Mouse (Mus musculus): ENCODE results near the gene Arid4a. TPM values are rescaled to one million over a fixed set of nuclear protein-coding genes. Genes with fewer than 3 reads are reported as not detected.
"Not testable (repeated sequence)": the region's sequence is repeated elsewhere in the genome, so short reads cannot be mapped to it uniquely, and the experiment has no call there.

Gene Arid4a
- polyA plus RNA-seq, 1 experiment from 2014 or later, result 44.7 TPM

DNA sequence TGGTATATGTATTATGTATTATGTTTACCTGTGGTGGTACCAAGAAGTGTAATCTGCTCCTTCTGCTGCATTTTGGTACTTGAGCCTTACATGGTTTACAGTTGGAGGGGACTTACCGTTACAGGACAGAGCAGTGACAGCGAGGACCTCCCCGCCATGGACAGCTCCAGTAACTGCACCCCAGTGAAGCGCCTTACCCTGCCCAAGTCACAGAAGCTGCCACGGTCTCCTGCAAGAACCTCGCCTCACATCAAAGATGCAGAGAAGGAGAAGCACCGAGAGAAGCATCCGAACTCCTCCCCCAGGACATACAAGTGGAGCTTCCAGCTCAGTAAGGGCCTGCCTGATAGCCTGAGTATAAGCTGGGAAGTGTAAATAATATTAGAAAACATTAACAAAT, 70.5 kb downstream of the Arid4a start:
- peaks cover 27% of the 10 kb centered on the region for H3K36me3 ChIP-seq (ENCODE audit: control insufficient read depth, insufficient read depth, low read length)
- no peak overlapping the region for H3K4me2 ChIP-seq (ENCODE audit: low read length)
- DNase-seq (no peak), ATAC-seq (ENCODE audit: low FRiP score, low TSS enrichment) (no peak)
- H3K9ac ChIP-seq (replicated peaks; ENCODE audit: low read length), result no peak overlapping the region
- no peaks in the 10 kb centered on the region for H3K4me1 ChIP-seq (ENCODE audit: control insufficient read depth, insufficient read depth, low read length)
- no peaks in the 10 kb centered on the region for H3K9me3 ChIP-seq (ENCODE audit: control insufficient read depth, low read length)
- no peak overlapping the region for H3K27ac ChIP-seq (replicated peaks; ENCODE audit: low read depth, low read length)
- WGBS, result 93% methylated on average over 8 of the region's 8 CpGs
- H3K27me3 ChIP-seq (ENCODE audit: control insufficient read depth, insufficient read depth, low read length), result no peaks in the 10 kb centered on the region
- no peak overlapping the region for H3K4me3 ChIP-seq (replicated peaks; ENCODE audit: low read depth, low read length)

GRCm38 (mm10) chr12:71104275-71104674, 88.5 kb downstream of the Arid4a start:
- H3K9me3 ChIP-seq (ENCODE audit: control insufficient read depth, low read length); H3K4me1 ChIP-seq (ENCODE audit: control insufficient read depth, insufficient read depth, low read length); DNase-seq; H3K36me3 ChIP-seq (ENCODE audit: control insufficient read depth, insufficient read depth, low read length); H3K27ac ChIP-seq (replicated peaks; ENCODE audit: low read depth, low read length); H3K4me3 ChIP-seq (replicated peaks; ENCODE audit: low read depth, low read length); H3K27me3 ChIP-seq (ENCODE audit: control insufficient read depth, insufficient read depth, low read length); ATAC-seq (ENCODE audit: low FRiP score, low TSS enrichment); H3K9ac ChIP-seq (replicated peaks; ENCODE audit: low read length); H3K4me2 ChIP-seq (ENCODE audit: low read length): not testable (repeated sequence)
- 93% methylated on average over 4 of the region's 4 CpGs for WGBS

DNA sequence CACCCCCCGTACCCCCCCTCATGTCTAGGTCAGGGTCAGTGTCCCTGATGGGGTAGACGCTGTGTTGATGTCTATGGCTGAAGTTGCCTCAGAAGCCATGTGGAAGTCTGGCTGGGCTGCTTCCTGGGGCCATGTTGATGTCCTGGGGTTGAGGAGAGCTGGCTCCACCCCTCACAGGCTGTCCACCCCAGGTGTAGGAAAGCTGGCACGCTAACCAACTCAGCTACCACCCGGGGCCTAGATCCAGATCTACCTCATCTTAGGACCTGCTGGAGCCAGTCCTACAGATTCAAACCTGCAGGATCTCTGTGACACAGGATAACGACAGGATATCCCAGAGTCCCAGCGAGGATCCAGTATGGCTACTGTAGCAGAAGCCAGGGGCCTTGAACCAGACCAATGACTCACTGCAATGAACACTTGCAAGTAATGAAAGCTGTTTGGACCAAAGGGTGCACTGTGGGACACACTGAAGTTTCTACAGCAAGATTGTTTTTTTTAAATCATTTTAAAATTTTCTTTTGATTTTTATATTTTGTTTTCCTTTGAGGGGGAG, 91.5 kb downstream of the Arid4a start:
- WGBS, result 87% methylated on average over 6 of the region's 6 CpGs
- no peak overlapping the region for H3K9ac ChIP-seq (replicated peaks; ENCODE audit: low read length)
- no peaks in the 10 kb centered on the region for H3K27me3 ChIP-seq (ENCODE audit: control insufficient read depth, insufficient read depth, low read length)
- no peaks in the 10 kb centered on the region for H3K36me3 ChIP-seq (ENCODE audit: control insufficient read depth, insufficient read depth, low read length)
- no peak overlapping the region for H3K4me3 ChIP-seq (replicated peaks; ENCODE audit: low read depth, low read length)
- no peak overlapping the region for H3K4me2 ChIP-seq (ENCODE audit: low read length)
- no peak for DNase-seq
- 0 out of 2 replicates have a peak, but pooled peaks cover 3% of the 10 kb centered on the region for H3K4me1 ChIP-seq (ENCODE audit: control insufficient read depth, insufficient read depth, low read length)
- ATAC-seq (ENCODE audit: low FRiP score, low TSS enrichment), result no peak
- no peak overlapping the region for H3K27ac ChIP-seq (replicated peaks; ENCODE audit: low read depth, low read length)
- H3K9me3 ChIP-seq (ENCODE audit: control insufficient read depth, low read length), result no peaks in the 10 kb centered on the region

GRCm38 (mm10) chr12:71111331-71111730, 95.5 kb downstream of the Arid4a start, which contains the start of gene Tomm20l:
TSS of gene Tomm20l (plus strand) at chr12:71111428.
- Histone ChIP-seq H3K27me3 (ENCODE audit: control insufficient read depth, insufficient read depth, low read length) (no peaks in the 10 kb centered on the region), H3K9me3 (ENCODE audit: control insufficient read depth, low read length) (no peaks in the 10 kb centered on the region), H3K9ac (replicated peaks; ENCODE audit: low read length) (no peak within 1 kb of the TSS), H3K36me3 (ENCODE audit: control insufficient read depth, insufficient read depth, low read length) (no peaks in the 10 kb centered on the region), H3K27ac (replicated peaks; ENCODE audit: low read depth, low read length) (no peak within 1 kb of the TSS), H3K4me2 (ENCODE audit: low read length) (peak within 1 kb of the TSS; percentile 39), H3K4me3 (replicated peaks; ENCODE audit: low read depth, low read length) (0 out of 2 replicates have a peak within 1 kb of the TSS, but pooled peaks have one; percentile 3), H3K4me1 (ENCODE audit: control insufficient read depth, insufficient read depth, low read length) (peaks cover 11% of the 10 kb centered on the region; the same call in 1 of the 2 replicates)
- 11% methylated on average over 33 of the region's 33 CpGs for whole genome bisulfite sequencing
- DNase-seq (peak; percentile 25), ATAC-seq (ENCODE audit: low FRiP score, low TSS enrichment) (no peak)

DNA sequence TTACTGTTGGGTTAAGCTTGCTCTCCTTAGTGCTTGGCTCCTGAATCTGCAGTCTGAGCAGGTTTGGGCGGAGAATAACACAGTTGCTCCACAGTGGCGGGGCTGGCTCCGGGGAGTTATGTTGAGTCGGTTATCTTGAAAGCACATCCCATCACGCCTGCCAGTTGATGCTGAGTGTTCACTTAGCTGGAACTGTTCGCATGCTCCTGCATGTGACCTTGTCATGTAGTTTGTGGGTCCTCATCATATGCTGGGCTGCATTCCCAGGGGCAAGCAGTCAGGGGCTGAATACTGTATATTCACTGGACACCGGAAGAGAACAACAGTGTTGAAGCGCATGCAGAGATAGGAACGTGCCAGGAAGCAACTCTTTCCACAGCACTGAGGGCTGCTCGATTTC, 97.3 kb downstream of the Arid4a start:
- H3K4me2 ChIP-seq (ENCODE audit: low read length), result no peak overlapping the region

GRCm38 (mm10) chr12:71113675-71114288, 98.0 kb downstream of the Arid4a start:
- Histone ChIP-seq H3K4me3 (replicated peaks; ENCODE audit: low read depth, low read length) (no peak overlapping the region), H3K36me3 (ENCODE audit: control insufficient read depth, insufficient read depth, low read length) (no peaks in the 10 kb centered on the region), H3K27ac (replicated peaks; ENCODE audit: low read depth, low read length) (no peak overlapping the region), H3K9me3 (ENCODE audit: control insufficient read depth, low read length) (no peaks in the 10 kb centered on the region), H3K9ac (replicated peaks; ENCODE audit: low read length) (no peak overlapping the region), H3K4me2 (ENCODE audit: low read length) (peak overlapping the region; percentile 25; the same call in 1 of the 2 replicates), H3K4me1 (ENCODE audit: control insufficient read depth, insufficient read depth, low read length) (peaks cover 11% of the 10 kb centered on the region; the same call in 1 of the 2 replicates), H3K27me3 (ENCODE audit: control insufficient read depth, insufficient read depth, low read length) (no peaks in the 10 kb centered on the region)
- ATAC-seq (ENCODE audit: low FRiP score, low TSS enrichment) (no peak), DNase-seq (peak; percentile 73)
- WGBS, result 28% methylated on average over 12 of the region's 12 CpGs

More for the DNA sequence above, 97.3 kb downstream of the Arid4a start:
- no peaks in the 10 kb centered on the region for H3K9me3 ChIP-seq (ENCODE audit: control insufficient read depth, low read length)
- H3K9ac ChIP-seq (replicated peaks; ENCODE audit: low read length), result no peak overlapping the region
- H3K27ac ChIP-seq (replicated peaks; ENCODE audit: low read depth, low read length), result no peak overlapping the region
- no peaks in the 10 kb centered on the region for H3K27me3 ChIP-seq (ENCODE audit: control insufficient read depth, insufficient read depth, low read length)
- H3K4me3 ChIP-seq (replicated peaks; ENCODE audit: low read depth, low read length), result no peak overlapping the region
- ATAC-seq (ENCODE audit: low FRiP score, low TSS enrichment) (no peak), DNase-seq (no peak)
- 91% methylated on average over 10 of the region's 10 CpGs for WGBS
- peaks cover 11% of the 10 kb centered on the region; the same call in 1 of the 2 replicates for H3K4me1 ChIP-seq (ENCODE audit: control insufficient read depth, insufficient read depth, low read length)
- no peaks in the 10 kb centered on the region for H3K36me3 ChIP-seq (ENCODE audit: control insufficient read depth, insufficient read depth, low read length)

DNA sequence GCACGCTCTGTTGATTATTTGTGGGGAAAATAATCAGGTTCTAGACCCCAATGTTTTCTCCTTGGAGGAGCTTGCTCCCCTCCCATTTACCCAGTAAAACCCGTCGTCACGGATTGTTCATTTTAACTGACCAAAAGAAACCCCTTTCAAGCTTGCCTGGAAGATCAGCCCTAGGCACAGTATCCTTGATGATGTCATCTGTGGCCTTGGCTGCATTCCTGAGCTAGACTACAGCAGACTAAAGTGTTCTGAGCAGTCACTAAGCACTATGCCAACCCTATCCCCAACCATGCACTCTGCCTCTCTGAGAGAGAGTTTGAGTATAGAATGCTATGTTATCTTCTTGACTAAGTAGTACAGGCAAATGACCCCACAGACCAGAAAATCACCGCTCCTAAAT, 100.6 kb downstream of the Arid4a start:
- no peak overlapping the region for H3K27ac ChIP-seq (replicated peaks; ENCODE audit: low read depth, low read length)
- H3K27me3 ChIP-seq (ENCODE audit: control insufficient read depth, insufficient read depth, low read length), result no peaks in the 10 kb centered on the region
- H3K9me3 ChIP-seq (ENCODE audit: control insufficient read depth, low read length), result no peaks in the 10 kb centered on the region
- H3K9ac ChIP-seq (replicated peaks; ENCODE audit: low read length), result no peak overlapping the region
- no peak overlapping the region for H3K4me3 ChIP-seq (replicated peaks; ENCODE audit: low read depth, low read length)
- peaks cover 8% of the 10 kb centered on the region; the same call in 1 of the 2 replicates for H3K4me1 ChIP-seq (ENCODE audit: control insufficient read depth, insufficient read depth, low read length)
- ATAC-seq (ENCODE audit: low FRiP score, low TSS enrichment), result no peak
- DNase-seq, result no peak
- no peaks in the 10 kb centered on the region for H3K36me3 ChIP-seq (ENCODE audit: control insufficient read depth, insufficient read depth, low read length)
- H3K4me2 ChIP-seq (ENCODE audit: low read length), result no peak overlapping the region
- WGBS, result 83% methylated on average over 5 of the region's 5 CpGs

- WGBS, result 94% methylated on average over 10 of the region's 10 CpGs
- Histone ChIP-seq H3K4me1 (ENCODE audit: control insufficient read depth, insufficient read depth, low read length) (no peaks in the 10 kb centered on the region), H3K4me2 (ENCODE audit: low read length) (no peak overlapping the region), H3K4me3 (replicated peaks; ENCODE audit: low read depth, low read length) (no peak overlapping the region), H3K9me3 (ENCODE audit: control insufficient read depth, low read length) (no peaks in the 10 kb centered on the region), H3K27me3 (ENCODE audit: control insufficient read depth, insufficient read depth, low read length) (no peaks in the 10 kb centered on the region), H3K9ac (replicated peaks; ENCODE audit: low read length) (no peak overlapping the region), H3K36me3 (ENCODE audit: control insufficient read depth, insufficient read depth, low read length) (peaks cover 34% of the 10 kb centered on the region), H3K27ac (replicated peaks; ENCODE audit: low read depth, low read length) (no peak overlapping the region)
- no peak for DNase-seq
- ATAC-seq (ENCODE audit: low FRiP score, low TSS enrichment), result no peak
These were observed 106.9 kb downstream of the Arid4a start for GRCm38 (mm10) chr12:71122731-71123130.

DNA sequence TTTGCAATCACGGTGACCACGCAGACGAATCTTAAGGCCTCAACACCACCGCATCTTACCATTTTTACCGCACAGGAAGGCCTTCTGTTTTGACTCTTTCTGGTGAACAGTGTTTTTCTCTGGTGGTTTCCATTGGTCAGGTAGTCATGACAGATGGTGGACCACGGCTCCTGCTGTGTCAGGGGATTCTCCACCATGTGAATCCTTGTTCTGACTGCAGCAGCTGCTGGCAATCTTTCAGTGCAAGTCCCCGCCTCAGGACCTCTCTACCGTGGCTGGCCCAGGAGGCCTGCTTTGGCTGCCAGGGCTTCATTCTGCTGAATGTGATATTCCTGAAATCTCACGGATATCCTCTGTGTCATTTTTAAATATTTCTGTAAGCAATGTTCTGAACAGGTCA, 107.5 kb downstream of the Arid4a start:
- Histone ChIP-seq H3K4me3 (replicated peaks; ENCODE audit: low read depth, low read length) (no peak overlapping the region), H3K9ac (replicated peaks; ENCODE audit: low read length) (no peak overlapping the region), H3K9me3 (ENCODE audit: control insufficient read depth, low read length) (no peaks in the 10 kb centered on the region), H3K4me2 (ENCODE audit: low read length) (no peak overlapping the region), H3K27ac (replicated peaks; ENCODE audit: low read depth, low read length) (no peak overlapping the region), H3K4me1 (ENCODE audit: control insufficient read depth, insufficient read depth, low read length) (no peaks in the 10 kb centered on the region), H3K27me3 (ENCODE audit: control insufficient read depth, insufficient read depth, low read length) (no peaks in the 10 kb centered on the region), H3K36me3 (ENCODE audit: control insufficient read depth, insufficient read depth, low read length) (peaks cover 37% of the 10 kb centered on the region)
- WGBS, result 89% methylated on average over 9 of the region's 9 CpGs
- no peak for DNase-seq
- no peak for ATAC-seq (ENCODE audit: low FRiP score, low TSS enrichment)
